Mouse (Mus musculus): Measurements from ENCODE around the gene Recql. TPM values are rescaled to one million over a fixed set of nuclear protein-coding genes. Genes with fewer than 3 reads are reported as not detected.
"Not testable (repeated sequence)": the region's sequence is repeated elsewhere in the genome, so short reads cannot be mapped to it uniquely, and the experiment has no call there.

Gene Recql
- total RNA-seq, 2 experiments from 2014 or later: 7.8 to 8.3 TPM

DNA sequence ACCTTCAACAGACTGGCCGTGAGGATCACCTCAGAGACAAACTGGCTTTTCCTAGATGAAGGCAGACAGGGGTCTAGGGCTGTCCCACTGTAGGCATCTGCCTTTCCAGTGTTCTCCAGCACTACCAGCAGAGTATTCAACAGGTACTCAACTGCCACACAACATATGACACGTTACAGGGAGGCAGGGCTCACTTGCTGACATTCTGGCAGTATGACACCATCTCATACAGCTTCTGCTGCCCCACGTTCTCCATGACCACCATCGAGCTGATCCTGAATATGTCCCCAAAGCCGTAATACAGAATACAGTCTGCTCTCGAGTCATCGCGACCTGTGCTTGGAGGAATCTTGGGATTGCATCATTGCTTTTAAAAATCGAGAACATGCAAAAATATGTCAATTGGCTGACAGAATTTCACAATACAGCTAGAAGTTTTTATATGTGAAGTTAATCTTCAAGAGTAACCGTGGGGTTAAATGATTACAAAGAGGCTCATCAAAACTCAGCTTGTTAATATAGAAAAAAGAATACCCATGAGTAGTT is 20.3 kb downstream of the Recql start:
- DNase-seq: no peak
- intact Hi-C loops (cut with DNase I): no loop called here

DNA sequence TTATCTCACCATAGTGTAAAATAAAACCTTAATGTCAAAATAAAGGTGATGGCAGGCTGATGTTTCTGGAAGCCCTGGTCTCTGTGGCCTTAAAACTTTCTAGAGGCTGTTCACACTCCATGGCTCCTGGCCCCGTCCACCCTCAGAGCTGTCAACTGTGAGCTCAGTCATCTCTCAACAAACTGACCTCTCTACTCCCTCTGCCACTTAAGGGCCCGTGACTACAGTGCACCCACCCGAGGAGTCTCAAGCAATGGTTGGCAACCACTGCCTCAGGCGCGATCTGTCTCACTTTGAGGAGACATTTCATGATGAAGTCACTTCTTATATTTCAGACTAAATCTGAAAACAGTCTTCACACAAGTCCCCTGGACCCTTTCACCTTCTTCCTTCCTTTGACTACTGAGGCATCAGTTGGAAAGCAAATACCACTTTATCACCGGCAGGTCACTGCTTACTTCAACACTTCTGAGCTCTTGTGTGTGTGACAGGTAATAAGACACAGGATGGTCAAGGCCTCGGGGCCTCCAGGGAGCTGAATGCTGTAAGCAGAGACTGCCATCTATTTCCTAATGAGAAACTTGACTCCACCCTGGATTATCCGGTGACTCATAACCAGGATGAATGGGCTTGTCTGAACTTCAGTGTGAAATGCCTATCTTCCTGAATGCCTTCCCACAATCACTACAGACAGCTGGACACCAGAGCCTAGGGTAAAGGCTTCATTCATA is 21.0 kb downstream of the Recql start:
- no peak for DNase-seq
- intact Hi-C loops (cut with DNase I): no loop called here

DNA sequence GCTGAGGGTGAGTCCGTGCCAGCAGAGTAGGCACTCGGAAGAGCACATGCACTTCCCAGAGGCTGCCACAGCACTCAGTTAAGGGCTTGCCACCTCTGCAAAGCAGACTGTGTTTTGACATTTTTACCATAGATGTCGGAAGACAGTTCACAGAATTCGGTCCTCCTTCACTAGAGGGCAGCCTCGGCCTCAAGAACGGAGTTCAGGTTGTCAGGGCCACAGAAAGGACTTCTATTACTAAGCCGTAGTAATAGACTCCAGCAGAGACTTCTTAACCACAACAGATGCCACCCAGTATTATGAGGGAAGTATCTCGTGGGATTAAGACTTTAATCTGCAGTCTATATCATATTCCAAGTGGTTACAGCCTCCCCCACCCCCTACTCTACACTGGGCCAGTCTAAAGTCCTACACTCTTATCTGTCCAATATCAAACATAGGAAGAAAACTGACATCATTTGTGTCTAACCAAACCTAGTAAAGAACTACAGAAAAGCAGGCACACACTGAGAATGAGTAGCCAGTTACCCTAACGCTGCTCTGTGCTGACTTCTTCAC is 23.8 kb downstream of the Recql start:
- no peak for DNase-seq
- intact Hi-C loops (cut with DNase I): loop anchor here (2.0 kb wide), 1 partner anchor 156 kb away; no protein-coding TSS in a partner anchor

DNA sequence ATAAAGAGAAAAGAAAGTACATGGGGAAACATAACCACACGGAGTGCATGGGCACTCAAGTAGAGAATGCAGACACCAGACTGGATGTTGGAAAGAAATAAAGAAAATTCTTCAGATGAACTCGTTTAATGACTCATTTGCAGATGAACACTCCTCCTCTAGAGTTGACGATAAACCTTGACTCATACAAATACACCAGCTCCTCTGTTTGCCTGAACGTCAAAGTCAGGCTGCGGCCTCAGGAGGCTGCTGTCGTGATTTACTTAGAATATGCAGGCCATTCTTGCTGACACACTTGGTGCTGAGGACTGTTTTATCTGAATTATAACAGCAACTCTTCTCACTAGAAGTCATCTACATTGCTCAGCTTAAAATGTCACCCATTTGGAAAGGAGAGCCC is 24.9 kb downstream of the Recql start:
- intact Hi-C loops (cut with DNase I): loop anchor here (2.0 kb wide), 1 partner anchor 157 kb away; no protein-coding TSS in a partner anchor
- DNase-seq: no peak

- DNase-seq: no peak
- intact Hi-C loops (cut with DNase I): no loop called here
These were observed 29.8 kb downstream of the Recql start for GRCm38 (mm10) chr6:142357106-142357505.

DNA sequence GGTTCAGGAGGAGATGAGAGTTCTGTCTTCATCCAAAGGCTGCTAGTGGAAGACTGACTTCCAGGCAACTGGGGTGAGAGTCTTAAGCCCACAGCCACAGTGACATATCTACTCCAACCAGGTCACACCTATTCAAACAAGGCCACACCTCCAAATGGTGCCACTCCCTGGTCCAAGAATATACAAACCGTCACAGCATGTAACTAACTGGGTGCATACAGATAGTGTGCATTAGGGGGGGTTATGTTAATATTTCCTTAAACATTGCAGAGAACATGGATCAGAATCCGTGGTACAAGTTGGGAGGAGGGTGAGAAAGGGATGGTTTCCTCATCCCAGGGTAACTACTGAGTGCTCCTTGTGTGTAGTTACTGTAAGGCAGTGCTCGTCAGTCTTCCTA is 34.8 kb downstream of the Recql start:
- DNase-seq; intact Hi-C loops (cut with DNase I): not testable (repeated sequence)

DNA sequence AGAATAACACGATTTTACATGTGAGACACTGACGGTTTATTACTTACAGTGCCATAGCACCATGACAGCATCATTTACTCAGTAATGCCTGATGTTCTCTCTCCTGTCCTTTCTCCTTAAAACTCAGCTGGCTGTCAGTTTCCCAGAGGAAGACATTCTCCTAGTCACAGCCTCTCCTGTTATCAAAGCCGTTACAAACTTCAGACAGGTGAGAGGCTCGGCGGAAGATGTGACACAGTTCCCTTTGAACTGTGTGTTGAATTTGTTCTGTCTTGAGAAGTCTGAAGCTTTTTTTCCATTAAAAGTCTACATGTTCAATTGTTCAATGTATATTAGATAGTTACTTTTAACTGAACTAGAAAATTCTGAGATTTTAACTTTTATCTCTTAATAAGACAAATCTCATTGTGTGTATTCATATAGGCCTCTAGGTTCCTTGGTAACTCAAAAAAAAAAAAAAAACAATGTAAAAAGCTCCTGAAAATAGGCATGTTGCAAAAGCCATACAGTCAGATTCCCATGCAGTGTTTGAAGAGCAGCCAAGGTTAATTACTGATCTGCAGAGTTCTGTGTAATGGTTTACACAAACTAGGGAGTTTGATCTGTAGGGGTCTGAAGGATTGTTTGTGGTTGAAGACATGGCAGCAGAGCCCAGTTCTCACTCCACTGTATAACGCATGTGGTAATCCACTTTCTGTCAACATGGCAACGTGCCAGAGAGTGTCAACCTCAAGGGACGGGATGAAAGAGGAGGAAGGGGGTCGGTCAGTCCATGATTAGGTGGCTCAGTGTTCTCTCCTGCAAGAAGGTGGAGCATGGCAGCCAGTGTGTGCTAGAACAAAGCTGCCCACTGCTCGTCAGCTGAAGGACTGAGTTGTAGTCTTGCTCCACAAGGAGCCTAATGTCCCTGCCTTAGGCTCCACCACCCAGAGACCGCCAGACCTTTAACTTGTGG is 39.2 kb downstream of the Recql start:
- intact Hi-C loops (cut with DNase I): loop anchor here (2.0 to 5.0 kb wide), 3 partner anchors 39 to 410 kb away; partner anchors contain the start of genes Cmas, Golt1b and Recql
- DNase-seq: no peak

DNA sequence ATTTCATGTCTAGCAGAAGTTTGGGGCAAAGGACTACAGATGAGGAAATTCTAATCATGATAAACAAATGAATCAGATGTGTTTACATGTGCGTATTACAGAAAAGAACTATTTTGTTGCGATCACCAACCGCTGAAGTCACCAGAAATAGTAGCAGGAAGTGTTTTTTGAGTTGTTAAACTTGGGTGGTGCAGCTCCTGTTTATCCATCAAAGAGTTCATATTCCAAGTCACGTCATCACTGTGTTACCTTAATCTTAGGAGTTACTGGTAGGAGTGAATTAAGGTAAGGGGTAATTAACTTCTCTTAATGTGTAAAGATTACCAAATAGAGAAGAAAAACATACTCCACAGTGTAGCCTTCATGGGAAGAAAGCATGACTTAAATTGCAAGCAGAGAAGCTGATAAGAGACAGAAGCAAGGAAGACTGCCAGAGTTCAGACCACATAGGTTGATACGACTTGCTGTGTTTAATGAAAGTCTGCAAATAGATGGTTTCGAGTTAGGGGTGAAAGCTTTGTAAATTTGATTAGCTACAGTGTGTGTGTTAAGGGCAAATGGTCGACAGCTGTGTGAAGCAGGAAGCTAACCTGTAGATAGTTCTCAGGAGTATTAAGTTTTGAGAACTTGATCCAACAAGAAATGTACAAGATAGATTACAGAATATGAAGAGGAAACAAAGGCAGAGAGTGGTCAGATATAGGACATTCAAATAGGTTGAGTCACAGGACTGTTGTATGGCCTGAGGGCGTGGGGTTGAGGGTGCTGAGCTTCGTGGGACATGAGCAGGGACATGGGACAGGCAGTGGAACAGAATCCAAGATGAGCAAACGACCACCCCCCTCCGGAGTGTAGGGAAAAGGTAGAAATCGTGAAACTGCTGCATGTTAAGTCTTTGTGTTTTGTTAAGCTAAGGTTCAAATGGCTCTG is 40.4 kb downstream of the Recql start:
- no peak for DNase-seq
- intact Hi-C loops (cut with DNase I): loop anchor here (2.0 to 5.0 kb wide), 3 partner anchors 40 to 411 kb away; partner anchors contain the start of genes Cmas, Golt1b and Recql

DNA sequence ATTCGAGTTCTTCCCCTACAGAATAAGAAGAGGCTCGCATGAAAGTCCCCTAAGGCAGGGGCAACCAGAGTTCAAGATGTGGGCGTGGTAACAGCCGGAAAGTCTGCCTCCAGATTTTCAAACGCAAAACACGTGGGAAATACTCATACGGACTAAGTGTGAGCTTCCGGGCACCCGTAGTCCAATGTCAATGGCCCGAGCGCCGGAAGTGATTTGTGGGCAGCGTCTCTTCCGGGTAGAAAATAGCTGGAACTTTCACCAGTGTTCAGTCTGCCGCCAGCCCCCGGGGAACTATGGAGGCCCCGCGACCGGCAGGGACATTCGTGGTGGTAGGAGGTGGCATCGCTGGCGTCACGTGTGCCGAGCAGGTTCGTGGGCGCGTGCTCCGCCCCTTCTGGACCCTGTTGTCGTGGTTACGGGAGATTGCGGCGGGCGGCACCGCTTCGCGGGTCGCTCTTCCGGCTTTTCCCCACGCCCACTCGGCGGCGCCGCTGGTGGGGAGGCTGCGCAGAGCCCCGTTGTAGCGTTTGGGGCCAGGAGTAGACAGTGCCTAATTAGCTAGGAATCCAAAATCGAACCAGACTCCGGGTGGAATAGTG is 41.3 kb downstream of the Recql start, which contains the start of gene Pyroxd1:
TSS of gene Pyroxd1 (plus strand) at position 215 of the 599 bp plus-strand sequence.
- intact Hi-C loops (cut with DNase I): loop anchor here (2.0 to 5.0 kb wide), 3 partner anchors 41 to 412 kb away; partner anchors contain the start of genes Cmas, Golt1b and Recql
- peak; percentile 79 to 84 for DNase-seq

DNA sequence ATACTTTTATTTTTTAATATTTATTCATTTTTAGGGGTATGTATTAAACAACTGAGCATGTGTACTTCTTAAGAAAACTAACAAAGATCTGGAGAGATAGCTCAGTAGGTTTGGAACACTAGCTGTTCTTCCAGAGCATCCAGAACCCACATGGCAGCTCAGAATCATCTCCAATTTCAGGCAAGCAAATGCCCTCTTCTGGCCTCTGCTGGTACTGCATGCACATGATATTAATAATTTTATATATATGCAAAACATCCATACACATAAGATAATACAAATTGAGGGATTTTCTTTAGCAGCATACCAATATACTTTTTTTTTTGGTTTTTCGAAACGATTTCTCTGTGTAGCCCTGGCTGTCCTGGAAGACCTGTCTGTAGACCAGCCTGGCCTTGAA is 43.3 kb downstream of the Recql start:
- peak in 1 of 2 experiments; percentile 46 for DNase-seq

DNA sequence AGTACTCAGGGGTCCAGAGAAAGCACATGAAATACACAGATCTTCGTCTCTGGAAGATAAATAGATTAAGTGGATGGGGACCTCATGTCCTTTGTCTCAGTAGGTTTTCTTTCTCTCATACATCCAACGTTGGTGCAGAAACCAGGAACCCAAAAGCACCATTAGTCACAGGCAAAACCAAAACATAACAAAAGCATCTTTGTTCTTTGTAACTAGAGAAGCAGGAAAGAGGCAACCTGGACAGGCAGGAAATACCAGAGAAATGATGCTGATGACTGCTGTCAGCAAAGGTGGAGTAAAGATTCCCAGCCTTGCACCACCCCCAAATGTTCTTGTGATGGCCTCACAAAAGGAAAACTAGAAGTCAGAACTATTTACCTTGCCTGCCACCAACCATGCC is 47.3 kb downstream of the Recql start:
- intact Hi-C loops (cut with DNase I): no loop called here
- DNase-seq: no peak

More for the DNA sequence above, 43.3 kb downstream of the Recql start:
- intact Hi-C loops (cut with DNase I): no loop called here

DNA sequence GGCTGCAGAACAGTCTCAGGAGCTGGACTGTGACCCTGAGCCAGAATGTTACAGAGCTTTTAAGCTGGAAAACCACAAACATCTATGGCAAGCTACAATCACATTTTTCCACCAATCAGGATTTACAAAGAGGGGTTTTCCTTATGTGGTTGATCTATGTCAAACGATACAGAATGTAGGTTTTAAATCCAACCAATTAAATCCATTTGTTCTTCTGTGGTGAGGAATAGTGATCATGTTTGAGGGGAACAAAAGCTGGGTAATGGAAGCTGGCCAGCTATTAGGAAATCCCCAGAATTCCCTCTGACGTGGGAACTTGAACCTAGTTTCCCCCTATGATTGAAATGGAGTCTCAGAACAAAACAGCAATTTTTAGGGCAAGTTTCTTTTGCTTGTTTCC is 47.9 kb downstream of the Recql start:
- DNase-seq: no peak
- intact Hi-C loops (cut with DNase I): no loop called here

- intact Hi-C loops (cut with DNase I): no loop called here
- no peak for DNase-seq
These were observed 57.7 kb downstream of the Recql start for GRCm38 (mm10) chr6:142329201-142329600.

DNA sequence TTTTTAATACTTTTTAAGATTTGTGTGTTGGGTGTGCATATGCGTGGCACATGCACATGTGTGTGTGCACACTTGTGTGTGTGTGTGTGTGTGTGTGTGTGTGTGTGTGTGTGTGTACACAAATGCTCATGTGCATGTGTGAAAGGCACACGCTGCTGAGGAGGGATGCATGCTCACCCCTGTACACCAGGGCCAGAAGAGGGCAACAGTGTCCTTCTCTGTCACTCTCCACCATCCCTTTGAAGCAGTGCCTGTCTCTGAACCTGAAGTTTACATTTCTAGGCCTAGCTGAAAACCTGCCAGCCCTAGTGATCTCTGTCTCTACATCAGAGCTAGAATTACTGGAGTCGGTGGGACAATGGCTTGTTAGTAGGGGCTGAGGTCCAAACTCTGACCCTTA is 60.3 kb downstream of the Recql start:
- intact Hi-C loops (cut with DNase I): no loop called here
- no peak for DNase-seq

DNA sequence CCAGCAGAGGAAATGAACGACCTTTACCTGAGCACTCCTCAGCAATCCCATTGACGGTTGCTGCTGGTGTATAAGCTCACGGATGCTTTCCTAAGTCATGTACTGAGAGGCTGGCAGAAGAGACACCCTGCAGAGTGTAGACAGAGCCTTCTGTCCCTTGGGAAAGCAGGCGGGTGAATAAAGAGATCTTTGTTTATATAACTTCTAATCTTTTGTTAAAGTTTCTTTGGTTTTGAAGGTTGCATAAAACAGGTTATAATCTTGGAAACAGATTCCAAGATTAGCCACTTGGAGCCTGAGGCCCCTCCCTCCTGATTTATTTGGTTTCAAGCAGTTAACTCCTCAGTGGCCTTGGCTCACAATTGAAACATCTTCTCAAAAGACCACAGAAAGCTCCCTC is 64.0 kb downstream of the Recql start, which contains the start of gene Slco1a5:
TSS of gene Slco1a5 (minus strand) at position 101 of the 400 bp plus-strand sequence.
- intact Hi-C loops (cut with DNase I): no loop called here

GRCm38 (mm10) chr6:142317106-142317505 is 69.8 kb downstream of the Recql start:
- DNase-seq: no peak
- intact Hi-C loops (cut with DNase I): no loop called here

More for the DNA sequence above, 64.0 kb downstream of the Recql start, which contains the start of gene Slco1a5:
- no peak for DNase-seq

DNA sequence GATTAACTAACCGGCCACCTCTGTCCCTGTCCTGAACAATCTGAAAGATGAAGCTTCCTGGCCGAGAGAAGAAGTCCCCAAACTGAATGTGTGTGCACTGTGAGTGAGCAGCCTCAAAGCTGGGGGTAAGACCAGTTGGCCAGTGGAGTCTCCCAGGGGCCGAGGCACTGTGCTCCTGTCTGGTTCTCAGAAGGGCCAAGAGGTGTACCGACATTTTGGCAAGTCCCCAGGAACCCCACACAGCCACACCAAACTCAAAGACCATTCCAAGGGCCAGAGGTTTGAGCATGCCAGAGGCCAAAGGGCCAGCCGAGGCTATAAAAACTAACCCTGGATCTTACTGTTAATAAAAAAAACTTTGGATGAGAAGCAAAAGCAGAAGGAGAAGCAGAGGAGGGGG is 72.6 kb downstream of the Recql start:
- intact Hi-C loops (cut with DNase I): no loop called here
- DNase-seq: no peak

- intact Hi-C loops (cut with DNase I): no loop called here
- DNase-seq: no peak
These were observed 81.8 kb downstream of the Recql start for GRCm38 (mm10) chr6:142305076-142305475.
